Mouse (Mus musculus) Muller cell, postnatal 12 days (primary cell): ENCODE measurements around the gene Iqcf1.

Experiments used
- DNase-seq: peaks from one replicate; pipeline ENCODE4 v3.0.0-alpha.2; 2015; ENCODE audit errors: inconsistent ontology term

Iqcf1 gene

GRCm38 (mm10) chr9:106499667-106500066 lies at the start of gene Iqcf1:
TSS of gene Iqcf1 (plus strand) at chr9:106499967.
- DNase-seq: no peak

GRCm38 (mm10) chr9:106450661-106451060 lies 49.1 kb upstream of the Iqcf1 start:
- peak; percentile 70 for DNase-seq

- DNase-seq: no peak
Observed at GRCm38 (mm10) chr9:106451298-106451697, 48.5 kb upstream of the Iqcf1 start.

GRCm38 (mm10) chr9:106451899-106452298 lies 47.9 kb upstream of the Iqcf1 start:
- no peak for DNase-seq

GRCm38 (mm10) chr9:106452351-106452750 lies 47.4 kb upstream of the Iqcf1 start:
- DNase-seq: no peak

- DNase-seq: no peak
Observed at GRCm38 (mm10) chr9:106452821-106453220, 46.9 kb upstream of the Iqcf1 start.

GRCm38 (mm10) chr9:106453271-106454070 lies 46.3 kb upstream of the Iqcf1 start, which contains the start of gene Pcbp4:
TSS of gene Pcbp4 (plus strand) at chr9:106453291.
- peak; percentile 82 for DNase-seq

GRCm38 (mm10) chr9:106454071-106454761 lies 45.6 kb upstream of the Iqcf1 start:
- no peak for DNase-seq

- DNase-seq: peak; percentile 74
Observed at GRCm38 (mm10) chr9:106454888-106455681, 44.7 kb upstream of the Iqcf1 start.

GRCm38 (mm10) chr9:106456325-106457162 lies 43.2 kb upstream of the Iqcf1 start:
- DNase-seq: peak; percentile 47

- DNase-seq: no peak
Observed at GRCm38 (mm10) chr9:106457163-106457559, 42.6 kb upstream of the Iqcf1 start.

- DNase-seq: no peak
Observed at GRCm38 (mm10) chr9:106457920-106458319, 41.8 kb upstream of the Iqcf1 start.

GRCm38 (mm10) chr9:106459946-106460345 lies 39.8 kb upstream of the Iqcf1 start:
- no peak for DNase-seq

GRCm38 (mm10) chr9:106460401-106461025 lies 39.3 kb upstream of the Iqcf1 start:
- no peak for DNase-seq

- no peak for DNase-seq
Observed at GRCm38 (mm10) chr9:106461026-106461415, 38.7 kb upstream of the Iqcf1 start.

GRCm38 (mm10) chr9:106461641-106462429 lies 37.9 kb upstream of the Iqcf1 start:
- no peak for DNase-seq

GRCm38 (mm10) chr9:106462430-106462800 lies 37.4 kb upstream of the Iqcf1 start:
- DNase-seq: no peak

GRCm38 (mm10) chr9:106463122-106464063 lies 36.4 kb upstream of the Iqcf1 start:
- no peak for DNase-seq
